Mouse (Mus musculus): ENCODE results near the gene Vmn1r213. TPM values are rescaled to one million over a fixed set of nuclear protein-coding genes. Genes with fewer than 3 reads are reported as not detected.

Gene Vmn1r213
- not detected for total RNA-seq (2021)
- long read RNA-seq, experiment 1: 0 reads
- long read RNA-seq, experiment 2: 0 reads

DNA sequence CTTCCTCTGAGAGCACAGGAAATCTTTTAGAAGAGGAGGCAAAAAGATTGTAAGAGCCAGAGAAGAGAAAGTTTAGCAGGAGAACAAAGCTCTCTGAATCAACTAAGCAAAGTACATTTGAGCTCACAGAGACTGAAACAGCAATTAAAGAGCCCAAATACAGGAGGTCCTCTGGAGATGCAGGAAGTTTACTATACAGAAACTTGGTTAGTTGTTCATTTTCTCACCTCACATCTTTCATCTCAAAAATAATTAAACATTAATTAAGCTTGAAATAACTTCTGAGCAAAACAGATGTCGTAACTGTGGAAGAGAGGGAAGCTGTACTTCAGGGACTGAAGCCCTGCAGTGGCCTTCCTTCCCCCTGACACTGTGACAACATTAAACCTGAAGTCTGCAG, at the start of gene Vmn1r213:
Vmn1r213 (plus strand) TSS at position 301 of the 400 bp plus-strand sequence.
- DNase-seq: no peak

DNA sequence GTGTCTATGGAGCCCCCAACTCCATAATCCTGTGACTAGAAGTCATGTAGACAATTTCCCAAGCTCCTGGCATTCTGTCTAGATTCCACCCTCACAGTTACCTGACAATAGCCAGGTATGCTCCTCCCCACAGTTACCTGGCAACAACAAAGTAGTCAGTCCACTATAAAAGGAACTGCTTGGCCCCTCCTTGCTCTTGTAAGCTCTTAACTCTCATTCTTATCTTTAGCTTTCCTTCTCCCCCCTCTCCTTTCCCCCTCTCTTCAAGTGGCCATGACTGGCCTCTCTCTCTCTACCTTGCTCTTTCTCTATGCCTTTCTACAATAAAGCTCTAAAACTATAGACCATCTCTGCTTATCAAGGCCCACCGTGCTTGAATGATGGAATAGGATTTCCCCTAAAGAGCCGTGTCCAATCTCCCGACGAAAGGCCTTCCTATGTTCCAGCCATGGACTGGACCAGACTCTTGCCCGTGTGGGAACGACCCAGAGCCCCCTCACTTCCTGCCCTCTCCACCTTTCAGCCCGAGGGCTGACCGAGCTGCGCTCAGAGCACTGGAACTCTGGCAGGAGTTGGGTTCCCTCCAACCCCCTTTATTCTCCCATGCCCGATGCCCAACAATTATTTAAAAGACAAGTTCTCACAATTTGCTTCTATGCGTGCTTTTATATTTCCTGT, 17.1 kb upstream of the Vmn1r213 start:
- no peak for DNase-seq

GRCm38 (mm10) chr13:22992178-22992700, 15.2 kb upstream of the Vmn1r213 start:
- DNase-seq: no peak

- no peak for DNase-seq
Measured at GRCm38 (mm10) chr13:22992721-22993120, 14.7 kb upstream of the Vmn1r213 start.

DNA sequence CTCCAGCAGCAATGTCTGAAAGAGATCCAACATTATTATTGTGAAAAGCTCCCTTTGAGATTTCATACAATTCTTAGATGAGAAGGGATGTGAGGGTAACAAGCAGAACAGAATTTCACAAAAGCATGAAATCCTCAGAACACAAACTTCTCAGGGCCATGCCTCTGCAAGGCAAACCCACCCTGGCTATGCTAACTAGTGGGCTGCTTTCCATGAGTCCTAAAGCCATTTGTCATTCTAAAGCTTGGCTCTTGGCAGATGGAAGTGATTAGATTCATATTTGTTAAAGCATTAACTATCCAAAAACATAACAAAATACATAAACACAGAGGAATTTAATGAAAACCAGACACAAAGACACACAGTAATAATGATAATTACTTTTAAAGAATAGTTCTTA, 10.7 kb downstream of the Vmn1r213 start:
- DNase-seq: no peak

DNA sequence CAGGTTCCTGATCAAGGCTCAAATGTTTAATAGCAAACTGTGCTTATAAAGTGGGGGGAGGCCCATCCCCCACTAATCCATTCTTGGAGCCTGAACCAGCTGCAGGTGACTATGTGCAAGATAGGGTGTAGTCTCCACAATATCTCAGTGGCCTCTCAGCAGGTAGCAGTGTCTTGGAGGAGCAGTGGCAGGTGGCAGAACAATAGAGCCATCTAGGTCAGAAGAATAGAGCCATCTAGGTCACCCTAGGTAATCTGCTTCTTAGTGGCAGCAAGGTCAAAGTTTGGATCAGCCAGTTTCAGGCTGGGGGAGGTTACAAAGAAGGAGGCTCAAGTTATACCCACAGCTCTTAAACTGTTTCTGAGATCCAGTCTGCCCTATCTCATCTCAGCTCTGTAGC, 17.4 kb downstream of the Vmn1r213 start:
- no peak for DNase-seq

- no peak for DNase-seq
Measured at GRCm38 (mm10) chr13:23030118-23030517, 22.7 kb downstream of the Vmn1r213 start, which contains the start of gene Vmn1r214. TSS of gene Vmn1r214 (plus strand) at chr13:23030418.

DNA sequence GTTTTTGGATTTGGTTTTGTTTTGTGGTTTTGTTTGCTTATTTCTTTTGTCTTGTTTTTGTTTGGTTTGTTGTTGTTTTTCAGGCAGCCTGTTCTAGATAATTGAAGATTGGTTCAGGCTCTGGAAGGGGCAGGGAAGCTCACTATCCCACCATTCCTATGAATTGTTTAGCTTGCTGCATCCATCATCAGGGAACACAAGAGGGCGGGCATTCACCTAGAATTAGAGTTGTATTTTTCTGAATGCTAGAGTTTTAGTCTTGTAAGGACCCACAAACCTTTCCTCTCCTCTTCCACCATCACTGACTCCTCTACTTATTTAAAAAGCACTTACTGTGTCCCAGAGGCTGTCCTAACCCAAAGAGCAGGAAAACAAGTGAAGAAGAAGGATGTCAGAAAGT, 50.3 kb downstream of the Vmn1r213 start:
- no peak for DNase-seq

Other genes with a start within 250 kb of the Vmn1r213 start
- gene Vmn1r208, start 230.3 kb upstream of the Vmn1r213 start, total RNA-seq (2021): not detected
- gene Vmn1r209, start 198.0 kb upstream of the Vmn1r213 start, total RNA-seq (2021): not detected
- gene Vmn1r210, start 176.3 kb upstream of the Vmn1r213 start, total RNA-seq (2021): not detected
- gene Vmn1r211, start 150.1 kb upstream of the Vmn1r213 start, total RNA-seq (2021): not detected
- gene Vmn1r212, start 123.5 kb upstream of the Vmn1r213 start, total RNA-seq (2021): not detected
- gene Vmn1r214, start 22.8 kb downstream of the Vmn1r213 start, total RNA-seq (2021): not detected
- gene Vmn1r215, start 60.4 kb downstream of the Vmn1r213 start, total RNA-seq (2021): not detected
- gene Vmn1r217, start 110.6 kb downstream of the Vmn1r213 start, total RNA-seq (2021): not detected
- gene Vmn1r218, start 125.5 kb downstream of the Vmn1r213 start, total RNA-seq (2021): not detected
- not detected for gene Vmn1r219, start 151.7 kb downstream of the Vmn1r213 start, total RNA-seq (2021)
- gene Vmn1r220, start 180.3 kb downstream of the Vmn1r213 start, total RNA-seq (2021): not detected
- not detected for gene Vmn1r221, start 206.5 kb downstream of the Vmn1r213 start, total RNA-seq (2021)
- not detected for gene Vmn1r222, start 228.3 kb downstream of the Vmn1r213 start, total RNA-seq (2021)
- gene Vmn1r223, start 239.5 kb downstream of the Vmn1r213 start, total RNA-seq (2021): not detected

Data from gastrocnemius, postnatal 25 days (tissue).